ENCODE assay signal across 8 mouse cellular contexts in genomic region chr7:27257852-27258204, GRCm38 (mm10). TPM values are rescaled to one million over a fixed set of nuclear protein-coding genes. Genes with fewer than 3 reads are reported as not detected.
DNase-seq lines count a peak whose midpoint lies in the region; ATAC-seq and TF ChIP-seq lines count a peak whose summit lies in the region.

No protein-coding gene starts in this region.

- TF ChIP-seq POLR2A in kidney, adult 2 months (IDR thresholded peaks at IDR 0.05; ENCODE audit: low read depth, low read length): no peak

- no peaks in the 10 kb centered on the region for H3K9me3 ChIP-seq in hindbrain, postnatal 0 days (ENCODE audit: low read length)
- no peaks in the 10 kb centered on the region for H3K9me3 ChIP-seq in neural tube, embryonic 11.5 days (ENCODE audit: control insufficient read depth, low read length)

- H3K9ac ChIP-seq in hindbrain, postnatal 0 days (replicated peaks; ENCODE audit: low read length): peak overlapping the region; percentile 31; the same call in 1 of the 2 replicates
- no peak overlapping the region; the same call in 1 of the 2 replicates for H3K9ac ChIP-seq in neural tube, embryonic 11.5 days (ENCODE audit: low read length)

- peak overlapping the region; percentile 81 for H3K4me3 ChIP-seq in kidney, adult 2 months (ENCODE audit: insufficient read depth, low read depth, low read length)
- peak overlapping the region; percentile 83 for H3K4me3 ChIP-seq in brown adipose tissue, adult 24 weeks (ENCODE audit: insufficient read depth, low read depth, low read length)
- peak overlapping the region; percentile 95 for H3K4me3 ChIP-seq in hindbrain, postnatal 0 days (ENCODE audit: low read length)
- peak overlapping the region; percentile 91 for H3K4me3 ChIP-seq in neural tube, embryonic 11.5 days (ENCODE audit: low read depth, low read length)

- H3K4me2 ChIP-seq in hindbrain, postnatal 0 days (ENCODE audit: low read depth, low read length): peak overlapping the region; percentile 90
- H3K4me2 ChIP-seq in neural tube, embryonic 11.5 days (ENCODE audit: low read depth): peak overlapping the region; percentile 75

- ATAC-seq in hindbrain, postnatal 0 days: peak; percentile 33
- ATAC-seq in neural tube, embryonic 11.5 days (ENCODE audit: insufficient read depth, low FRiP score, low TSS enrichment): peak; percentile 20

- H3K36me3 ChIP-seq in kidney, adult 2 months (ENCODE audit: control insufficient read depth, insufficient read depth, low read length): no peaks in the 10 kb centered on the region
- peaks cover 9% of the 10 kb centered on the region; the same call in 1 of the 2 replicates for H3K36me3 ChIP-seq in hindbrain, postnatal 0 days (ENCODE audit: insufficient read depth, low read length)
- H3K36me3 ChIP-seq in neural tube, embryonic 11.5 days (ENCODE audit: control insufficient read depth, insufficient read depth, low read length): no peaks in the 10 kb centered on the region; the same call in 1 of the 2 replicates

- DNase-seq in kidney, adult 2 months: no peak
- no peak for DNase-seq in kidney, adult 9 months
- DNase-seq in hindbrain, postnatal 0 days (ENCODE audit: low spot score): peak; percentile 62
- peak; percentile 50 for DNase-seq in neural tube, embryonic 11.5 days (ENCODE audit: low spot score)
- no peak for DNase-seq in adrenal gland, adult (ENCODE audit: inconsistent age in 2 of 2, low spot score in 1 of 2)
- DNase-seq in ovary, adult 18-20 months (ENCODE audit: low spot score): no peak
- no peak for DNase-seq in thymus, postnatal 10 days (ENCODE audit: low spot score in 2 of 2)

- H3K4me1 ChIP-seq in kidney, adult 2 months (ENCODE audit: control insufficient read depth, insufficient read depth, low read length): peaks cover 4% of the 10 kb centered on the region
- H3K4me1 ChIP-seq in brown adipose tissue, adult 24 weeks (ENCODE audit: control insufficient read depth, insufficient read depth, insufficient read length, low read length): peaks cover 7% of the 10 kb centered on the region
- peaks cover 11% of the 10 kb centered on the region; the same call in 1 of the 2 replicates for H3K4me1 ChIP-seq in hindbrain, postnatal 0 days (ENCODE audit: insufficient read depth, low read length)
- H3K4me1 ChIP-seq in neural tube, embryonic 11.5 days (ENCODE audit: control insufficient read depth, insufficient read depth, low read length): peaks cover 19% of the 10 kb centered on the region

- TF ChIP-seq CTCF in kidney, adult 2 months (conservative IDR thresholded peaks at IDR 0.05; ENCODE audit: insufficient read depth, insufficient read length, low read depth, low read length): no peak
- TF ChIP-seq CTCF in hindbrain, postnatal 0 days (IDR thresholded peaks at IDR 0.05; ENCODE audit: low read depth): no peak

- H3K27ac ChIP-seq in kidney, adult 2 months (ENCODE audit: insufficient read depth, low read depth, low read length): peak overlapping the region; percentile 34; the same call in 1 of the 2 replicates
- H3K27ac ChIP-seq in brown adipose tissue, adult 24 weeks (replicated peaks; ENCODE audit: low read depth, low read length): peak overlapping the region; percentile 86
- H3K27ac ChIP-seq in hindbrain, postnatal 0 days: peak overlapping the region; percentile 97
- H3K27ac ChIP-seq in neural tube, embryonic 11.5 days (ENCODE audit: low read depth, low read length): peak overlapping the region; percentile 73

- H3K27me3 ChIP-seq in kidney, adult 2 months (replicated peaks; ENCODE audit: control insufficient read depth, insufficient read depth, low read length): no peaks in the 10 kb centered on the region
- no peaks in the 10 kb centered on the region for H3K27me3 ChIP-seq in hindbrain, postnatal 0 days (ENCODE audit: insufficient read depth, low read length)
- no peaks in the 10 kb centered on the region for H3K27me3 ChIP-seq in neural tube, embryonic 11.5 days (ENCODE audit: control insufficient read depth, insufficient read depth, low read length)

- WGBS in kidney, adult 2 months: 7% methylated on average over 5 of the region's 6 CpGs
- 0% methylated on average over 5 of the region's 6 CpGs for WGBS in hindbrain, postnatal 0 days
- WGBS in neural tube, embryonic 11.5 days: 2% methylated on average over 3 of the region's 6 CpGs

RNA-seq across cellular contexts. Expression of gene Numbl, which starts 0.4 kb away (rescaled TPM):
- polyA plus RNA-seq in kidney, adult 2 months (2012; rRNA removed): 6.0 and 7.9 TPM in 2 replicates
- 2.6 and 2.7 TPM in 2 replicates for polyA plus RNA-seq in brown adipose tissue, adult 24 weeks (2012; ENCODE audit: insufficient read depth, insufficient read length, missing spikeins)
- 140 and 161 TPM in 2 replicates for total RNA-seq in hindbrain, postnatal 0 days (2014; rRNA removed)
- 55.9 and 59.5 TPM in 2 replicates for polyA plus RNA-seq in hindbrain, postnatal 0 days (2015; fragmentation: Nextera tagmentation; extraction: Ambion mirVana)
- polyA plus RNA-seq in neural tube, embryonic 11.5 days (2014; fragmentation: Nextera tagmentation; extraction: Ambion mirVana): 21.6 and 21.7 TPM in 2 replicates

RNA-seq across cellular contexts. Expression of gene Coq8b, which starts 25.0 kb away (rescaled TPM):
- polyA plus RNA-seq in kidney, adult 2 months (2012; rRNA removed): 43.1 and 50.3 TPM in 2 replicates
- 13.3 and 19.1 TPM in 2 replicates for polyA plus RNA-seq in brown adipose tissue, adult 24 weeks (2012; ENCODE audit: insufficient read depth, insufficient read length, missing spikeins)
- total RNA-seq in hindbrain, postnatal 0 days (2014; rRNA removed): 26.5 and 27.6 TPM in 2 replicates
- polyA plus RNA-seq in hindbrain, postnatal 0 days (2015; fragmentation: Nextera tagmentation; extraction: Ambion mirVana): 16.7 and 20.4 TPM in 2 replicates
- 15.8 and 17.1 TPM in 2 replicates for polyA plus RNA-seq in neural tube, embryonic 11.5 days (2014; fragmentation: Nextera tagmentation; extraction: Ambion mirVana)

RNA-seq across cellular contexts. Expression of gene Itpkc, which starts 29.4 kb away (rescaled TPM):
- 6.8 and 7.0 TPM in 2 replicates for polyA plus RNA-seq in kidney, adult 2 months (2012; rRNA removed)
- polyA plus RNA-seq in brown adipose tissue, adult 24 weeks (2012; ENCODE audit: insufficient read depth, insufficient read length, missing spikeins): 2.2 and 5.2 TPM in 2 replicates
- total RNA-seq in hindbrain, postnatal 0 days (2014; rRNA removed): 14.3 and 18.8 TPM in 2 replicates
- polyA plus RNA-seq in hindbrain, postnatal 0 days (2015; fragmentation: Nextera tagmentation; extraction: Ambion mirVana): 3.3 and 4.0 TPM in 2 replicates
- polyA plus RNA-seq in neural tube, embryonic 11.5 days (2014; fragmentation: Nextera tagmentation; extraction: Ambion mirVana): 6.5 and 8.3 TPM in 2 replicates

Comparison
In these comparisons a context has a peak if more than half of its experiments do, and no peak if none do; other contexts are left out.
1. DNase-seq: peak in hindbrain, postnatal 0 days (single experiment) and neural tube, embryonic 11.5 days (single experiment); none in kidney, adult 2 months (single experiment), kidney, adult 9 months (single experiment), adrenal gland, adult (0 of 2), ovary, adult 18-20 months (single experiment) and thymus, postnatal 10 days (0 of 2).
2. H3K27ac ChIP-seq: peak in every context shown above with its lines; median percentile 97 in hindbrain, postnatal 0 days; 86 in brown adipose tissue, adult 24 weeks; 73 in neural tube, embryonic 11.5 days; 34 in kidney, adult 2 months.
3. Peak in every context shown above with its lines, with median percentiles within 50 percentile points of each other: H3K4me3 ChIP-seq.